Mouse (Mus musculus) Patski (cell line): ENCODE data around the gene Pex16. TPM values are rescaled to one million over a fixed set of nuclear protein-coding genes. Genes with fewer than 3 reads are reported as not detected.

ENCODE experiments used
- ATAC-seq: fragments of 100-300 bp; one replicate; pipeline ENCODE4 v1.8.0; 2021
- CTCF ChIA-PET: fragments of 350-600 bp; sonication (Branson Sonifier 250); formaldehyde crosslinking; loops from one replicate; lab custom pipeline; 2022; ENCODE audit warnings: inconsistent platforms; lab: Charles Lee
- POLR2A ChIA-PET: fragments of 350-600 bp; sonication (Branson Sonifier 250); formaldehyde crosslinking; loops from one replicate; lab custom pipeline; 2022; ENCODE audit warnings: antibody characterized with exemption, inconsistent platforms; lab: Charles Lee
- DNase-seq: peaks from one replicate; pipeline ENCODE4 v3.0.0-alpha.2; 2011; ENCODE audit warnings: low read depth, low spot score
- H3K27me3 ChIP-seq: fragments of 371-371 bp; one replicate; pipeline ENCODE4 v1.5.1; 2021
- CTCF ChIP-seq: fragments of 100-300 bp; IDR thresholded peaks from one replicate; pipeline ENCODE4 v1.5.1; 2021
- in situ Hi-C: fragments of 300-500 bp; cut with MboI; formaldehyde crosslinking; loops from 3 replicates; pipeline ENCODE4 v1.11.1; 2018; ENCODE audit warnings: low pct_unique_long_range_greater_than_20kb, mixed read lengths
- polyA plus RNA-seq: library from polyadenylated mRNA; unstranded; gene quantifications from one replicate; pipeline ENCODE4 v1.2.3, GENCODE M21; 2021

Pex16 gene
- polyA plus RNA-seq, 1 experiment from 2014 or later = 21.4 TPM

GRCm38 (mm10) chr2:92365568-92365967, 8.9 kb upstream of the Pex16 start:
- POLR2A ChIA-PET = no interaction called here
- TF ChIP-seq CTCF = no peak
- H3K27me3 ChIP-seq = no peaks in the 10 kb centered on the region
- no peak for ATAC-seq
- CTCF ChIA-PET = interaction anchor here (0.8 kb wide), 1 partner anchor 11 kb away, joined by 3 read pairs; no protein-coding TSS in a partner anchor
- no peak for DNase-seq
- in situ Hi-C loops = no loop called here

- DNase-seq = no peak
- ChIA-PET POLR2A (no interaction called here), CTCF (no interaction called here)
- in situ Hi-C loops = no loop called here
- no peak for TF ChIP-seq CTCF
- no peaks in the 10 kb centered on the region for H3K27me3 ChIP-seq
- ATAC-seq = no peak
Observed at GRCm38 (mm10) chr2:92367383-92368029, 7.0 kb upstream of the Pex16 start.

DNA sequence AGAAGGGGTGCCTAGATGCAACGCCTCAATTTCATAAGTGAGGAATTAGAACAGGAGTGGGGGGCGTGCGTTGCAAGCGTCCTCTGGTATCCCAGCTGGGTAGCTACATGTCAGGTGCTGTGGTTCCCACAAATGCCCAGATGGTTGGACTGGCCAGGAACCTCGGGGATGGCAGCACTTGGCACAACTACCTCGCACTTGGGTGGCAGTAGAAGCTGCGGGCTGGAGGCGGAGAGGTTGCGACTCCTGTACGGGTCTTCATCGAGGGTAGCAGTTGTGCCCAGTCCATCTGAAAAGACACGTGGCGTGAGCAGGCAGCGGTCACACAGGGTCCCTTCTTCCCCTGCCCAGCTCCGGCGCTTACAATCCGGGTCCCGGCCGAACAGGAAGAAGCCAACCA, 4.1 kb upstream of the Pex16 start:
- in situ Hi-C loops = no loop called here
- H3K27me3 ChIP-seq = no peaks in the 10 kb centered on the region
- DNase-seq (no peak), ATAC-seq (no peak)
- CTCF ChIA-PET = no interaction called here
- POLR2A ChIA-PET = no interaction called here
- no peak for TF ChIP-seq CTCF

GRCm38 (mm10) chr2:92370821-92371805, 3.4 kb upstream of the Pex16 start:
- ChIA-PET CTCF (no interaction called here), POLR2A (interaction anchor here (0.7 to 1.2 kb wide), 2 partner anchors 15 to 56 kb away, joined by 3 read pairs; no protein-coding TSS in a partner anchor)
- H3K27me3 ChIP-seq = no peaks in the 10 kb centered on the region
- ATAC-seq (peak; percentile 5), DNase-seq (peak; percentile 35)
- no peak for TF ChIP-seq CTCF
- in situ Hi-C loops = no loop called here

GRCm38 (mm10) chr2:92371971-92372690, 2.3 kb upstream of the Pex16 start:
- no peaks in the 10 kb centered on the region for H3K27me3 ChIP-seq
- TF ChIP-seq CTCF = no peak
- ChIA-PET CTCF (interaction anchor here (1.3 kb wide), 1 partner anchor 9 kb away, joined by 3 read pairs; no protein-coding TSS in a partner anchor), POLR2A (interaction anchor here (1.2 kb wide), 1 partner anchor 55 kb away, joined by 3 read pairs; no protein-coding TSS in a partner anchor)
- DNase-seq = no peak
- in situ Hi-C loops = no loop called here
- ATAC-seq = no peak

GRCm38 (mm10) chr2:92372767-92373436, 1.6 kb upstream of the Pex16 start:
- ATAC-seq (no peak), DNase-seq (no peak)
- ChIA-PET CTCF (interaction anchor here (1.3 kb wide), 2 partner anchors 10 to 50 kb away, joined by 3 to 5 read pairs; no protein-coding TSS in a partner anchor), POLR2A (interaction anchor here (1.4 to 1.9 kb wide), 2 partner anchors 16 to 60 kb away, joined by 3 to 5 read pairs; partner anchors contain the start of gene Cry2)
- no peak for TF ChIP-seq CTCF
- no peaks in the 10 kb centered on the region for H3K27me3 ChIP-seq
- in situ Hi-C loops = no loop called here

- ChIA-PET CTCF (interaction anchor here (1.3 kb wide), 2 partner anchors 13 to 49 kb away, joined by 3 to 5 read pairs; no protein-coding TSS in a partner anchor), POLR2A (interaction anchor here (1.4 to 1.9 kb wide), 2 partner anchors 15 to 60 kb away, joined by 3 to 5 read pairs; partner anchors contain the start of gene Cry2)
- ATAC-seq = no peak
- no peak for DNase-seq
- no peak for TF ChIP-seq CTCF
- in situ Hi-C loops = no loop called here
- no peaks in the 10 kb centered on the region for H3K27me3 ChIP-seq
Observed at GRCm38 (mm10) chr2:92373437-92373813, 1.1 kb upstream of the Pex16 start.

DNA sequence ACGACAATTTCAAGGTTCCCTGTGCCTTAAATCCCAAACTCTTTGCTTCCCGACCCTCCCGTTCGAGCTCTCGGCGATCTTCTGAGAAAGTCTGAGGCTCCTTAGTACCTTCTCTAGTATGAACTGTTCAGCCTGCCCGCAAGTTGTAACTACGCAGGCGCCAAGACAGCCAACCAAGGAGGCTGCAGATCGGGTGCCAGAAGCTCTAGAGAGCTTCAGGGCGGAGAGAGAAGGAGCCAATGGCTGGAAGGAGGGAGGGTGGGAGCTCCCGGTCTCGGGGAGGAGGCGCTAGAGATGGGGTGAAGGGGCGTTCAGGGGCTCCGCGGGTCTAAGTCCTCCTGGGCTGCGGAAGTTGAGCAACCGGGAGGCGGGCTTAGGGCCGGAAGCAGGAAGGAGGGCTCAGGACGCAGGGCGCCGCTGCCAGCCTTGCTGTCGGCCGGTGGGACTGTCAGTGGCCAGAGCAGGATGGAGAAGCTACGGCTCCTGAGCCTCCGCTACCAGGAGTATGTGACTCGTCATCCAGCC, 685 bp downstream of the Pex16 start:
- no peaks in the 10 kb centered on the region for H3K27me3 ChIP-seq
- no peak for TF ChIP-seq CTCF
- in situ Hi-C loops = loop anchor here (5.0 kb wide), 1 partner anchor 57 kb away; the partner anchor contains the start of gene Cry2
- peak; percentile 89 for DNase-seq
- ATAC-seq = peak; percentile 97
- POLR2A ChIA-PET = interaction anchor here (0.8 to 1.9 kb wide), 3 partner anchors 13 to 193 kb away, joined by 3 to 5 read pairs (median 4); partner anchors contain the start of gene Cry2
- CTCF ChIA-PET = interaction anchor here (1.0 to 1.3 kb wide), 3 partner anchors 16 to 58 kb away, joined by 3 to 4 read pairs (median 4); partner anchors contain the start of gene Cry2

DNA sequence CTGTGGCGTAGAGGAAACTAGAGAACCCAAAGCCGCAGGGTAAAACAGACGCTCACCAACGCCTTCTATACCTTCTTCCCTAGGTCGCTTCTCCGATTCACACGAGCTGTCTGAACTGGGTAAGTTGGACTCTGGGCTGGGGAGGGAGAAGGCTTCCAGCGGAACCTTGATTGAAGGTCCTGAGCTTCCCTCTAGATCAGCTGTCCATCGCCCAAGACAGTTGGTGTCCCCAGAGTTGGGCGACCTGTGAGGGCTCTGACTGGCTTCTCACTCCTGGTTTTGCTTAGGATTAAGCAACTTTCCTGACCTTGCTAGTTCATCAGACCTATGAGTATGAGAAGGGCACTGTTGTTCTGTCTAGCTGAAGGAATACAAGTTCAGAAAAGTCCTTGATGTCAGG, 1.3 kb downstream of the Pex16 start:
- in situ Hi-C loops = loop anchor here (5.0 kb wide), 1 partner anchor 57 kb away; the partner anchor contains the start of gene Cry2
- DNase-seq (no peak), ATAC-seq (no peak)
- H3K27me3 ChIP-seq = no peaks in the 10 kb centered on the region
- POLR2A ChIA-PET = interaction anchor here (0.8 to 1.1 kb wide), 2 partner anchors 12 to 193 kb away, joined by 3 to 4 read pairs; no protein-coding TSS in a partner anchor
- TF ChIP-seq CTCF = no peak
- CTCF ChIA-PET = interaction anchor here (1.0 to 1.3 kb wide), 3 partner anchors 53 to 369 kb away, joined by 3 to 4 read pairs (median 3); partner anchors contain the start of gene Cry2
